Mouse (Mus musculus): ENCODE results near the gene Gapvd1. TPM values are rescaled to one million over a fixed set of nuclear protein-coding genes. Genes with fewer than 3 reads are reported as not detected.
"Not testable (repeated sequence)": the region's sequence is repeated elsewhere in the genome, so short reads cannot be mapped to it uniquely, and the experiment has no call there.

Gene Gapvd1
- polyA plus RNA-seq, 1 experiment from 2014 or later, result 80.1 TPM

DNA sequence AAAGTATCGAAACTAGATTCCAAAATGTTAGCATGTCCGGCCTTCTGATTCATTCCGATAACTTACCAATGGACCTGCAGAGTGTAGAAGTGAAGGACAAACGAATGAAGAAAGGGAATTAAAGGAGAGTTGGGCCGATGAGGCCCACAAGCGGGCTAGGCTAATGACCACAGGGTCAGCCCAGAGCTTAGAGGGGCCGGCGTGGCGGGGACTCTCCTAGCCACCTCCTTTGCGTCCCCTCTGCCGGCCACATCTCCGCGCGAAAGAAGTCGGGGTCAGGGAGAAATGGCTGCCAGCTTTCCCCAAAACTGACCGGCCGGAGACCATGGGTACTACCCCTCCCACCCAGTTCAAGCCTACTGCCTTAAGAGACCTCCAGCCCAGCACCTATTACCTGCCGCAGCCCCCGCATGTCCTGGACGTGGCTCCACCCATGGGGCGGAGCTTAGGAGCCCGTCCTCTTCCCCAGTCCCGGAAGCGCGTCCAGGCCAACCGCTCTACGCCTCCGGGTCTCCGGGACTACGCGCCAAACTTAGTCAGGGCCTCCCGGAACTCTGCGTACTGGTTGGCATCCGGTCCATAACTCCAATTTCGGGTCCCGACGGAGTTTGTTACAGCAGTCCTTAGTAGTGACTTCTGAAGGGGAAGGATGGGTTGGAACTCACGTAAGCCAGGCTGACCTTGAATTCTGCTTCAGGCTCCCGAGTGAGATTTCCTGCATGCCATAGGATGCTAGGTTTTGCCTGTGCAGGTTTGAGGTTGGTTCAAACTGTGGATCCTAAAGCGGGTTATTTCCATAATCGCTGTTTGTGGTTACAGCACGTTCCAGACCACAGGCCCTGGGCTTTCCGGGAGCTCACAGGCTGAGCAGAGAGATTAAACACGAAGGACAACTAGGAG is 44.6 kb upstream of the Gapvd1 start, which contains the start of gene Rabepk:
Rabepk (minus strand) TSS at position 556 of the 900 bp plus-strand sequence.
- peak; percentile 89 for DNase-seq (ENCODE audit: low spot score)
- Histone ChIP-seq H3K4me1 (replicated peaks; ENCODE audit: control insufficient read depth, insufficient read depth, low read length) (peaks cover 10% of the 10 kb centered on the region; the same call in 1 of the 2 replicates), H3K27ac (ENCODE audit: low read depth) (peak within 1 kb of the TSS; percentile 73), H3K36me3 (ENCODE audit: control insufficient read depth, insufficient read depth, low read length) (peaks cover 22% of the 10 kb centered on the region; the same call in 1 of the 2 replicates), H3K4me3 (ENCODE audit: low read depth, low read length) (peak within 1 kb of the TSS; percentile 69), H3K27me3 (replicated peaks; ENCODE audit: control insufficient read depth, insufficient read depth, low read length) (no peaks in the 10 kb centered on the region), H3K9ac (ENCODE audit: low read length) (peak within 1 kb of the TSS; percentile 68), H3K4me2 (ENCODE audit: low read length) (peak within 1 kb of the TSS; percentile 75), H3K9me3 (ENCODE audit: control insufficient read depth, low read length) (no peaks in the 10 kb centered on the region)
- peak; percentile 59 for ATAC-seq (replicated peaks; ENCODE audit: low FRiP score, low TSS enrichment, low read depth)
- WGBS, result 4% methylated on average over 44 of the region's 44 CpGs

DNA sequence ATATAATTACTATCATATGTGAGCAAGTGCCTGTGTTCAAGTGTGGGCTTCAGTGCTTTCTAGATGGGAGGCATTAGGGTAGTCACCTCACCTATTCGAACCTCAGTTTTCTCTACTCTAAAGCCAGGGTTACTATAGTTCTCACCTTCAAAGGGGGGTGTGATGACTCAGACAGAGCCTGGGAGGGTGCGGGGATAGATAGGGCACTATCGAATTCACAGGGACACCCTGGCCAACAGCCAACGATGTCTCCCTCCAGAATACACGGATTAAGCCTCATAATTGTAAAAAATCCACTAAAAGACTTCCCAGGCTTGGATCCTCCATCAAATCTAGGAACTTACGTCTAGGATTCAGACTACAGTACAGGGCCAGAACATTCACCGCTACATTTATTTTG is 40.4 kb upstream of the Gapvd1 start:
- Histone ChIP-seq H3K9me3 (ENCODE audit: control insufficient read depth, low read length) (no peaks in the 10 kb centered on the region), H3K9ac (ENCODE audit: low read length) (no peak overlapping the region), H3K36me3 (ENCODE audit: control insufficient read depth, insufficient read depth, low read length) (peaks cover 32% of the 10 kb centered on the region; the same call in 1 of the 2 replicates), H3K4me3 (ENCODE audit: low read depth, low read length) (no peak overlapping the region), H3K27ac (ENCODE audit: low read depth) (no peak overlapping the region), H3K4me1 (replicated peaks; ENCODE audit: control insufficient read depth, insufficient read depth, low read length) (peaks cover 4% of the 10 kb centered on the region; the same call in 1 of the 2 replicates), H3K4me2 (ENCODE audit: low read length) (no peak overlapping the region), H3K27me3 (replicated peaks; ENCODE audit: control insufficient read depth, insufficient read depth, low read length) (no peaks in the 10 kb centered on the region)
- ATAC-seq (replicated peaks; ENCODE audit: low FRiP score, low TSS enrichment, low read depth), result no peak
- DNase-seq (ENCODE audit: low spot score), result no peak
- WGBS, result 94% methylated on average over 7 of the region's 7 CpGs

DNA sequence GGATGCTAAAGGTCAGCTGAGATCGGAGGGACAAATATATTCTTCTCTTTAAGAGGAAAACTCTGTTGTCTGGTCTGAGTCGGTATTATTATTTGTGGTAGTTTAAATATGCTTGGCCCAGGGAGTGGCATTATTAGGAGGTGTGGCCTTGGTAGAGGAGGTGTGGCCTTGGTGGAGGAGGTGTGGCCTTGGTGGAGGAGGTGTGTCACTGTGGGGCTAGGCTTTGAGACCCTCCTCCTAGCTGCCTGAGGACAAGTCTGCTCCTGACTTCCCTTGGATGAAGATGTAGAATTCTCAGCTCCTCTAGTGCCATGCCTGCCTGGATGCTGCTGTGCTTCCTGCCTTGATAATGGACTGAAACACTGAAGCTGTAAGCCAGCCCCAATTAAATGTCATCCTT is 39.5 kb upstream of the Gapvd1 start:
- DNase-seq (ENCODE audit: low spot score) (no peak), ATAC-seq (replicated peaks; ENCODE audit: low FRiP score, low TSS enrichment, low read depth) (no peak)
- no peak overlapping the region for H3K9ac ChIP-seq (ENCODE audit: low read length)
- no peak overlapping the region for H3K4me2 ChIP-seq (ENCODE audit: low read length)
- no peak overlapping the region for H3K27ac ChIP-seq (ENCODE audit: low read depth)
- H3K27me3 ChIP-seq (replicated peaks; ENCODE audit: control insufficient read depth, insufficient read depth, low read length), result no peaks in the 10 kb centered on the region
- H3K4me3 ChIP-seq (ENCODE audit: low read depth, low read length), result no peak overlapping the region
- H3K36me3 ChIP-seq (ENCODE audit: control insufficient read depth, insufficient read depth, low read length), result peaks cover 40% of the 10 kb centered on the region; the same call in 1 of the 2 replicates
- H3K9me3 ChIP-seq (ENCODE audit: control insufficient read depth, low read length), result no peaks in the 10 kb centered on the region
- 90% methylated on average over 2 of the region's 2 CpGs for WGBS
- H3K4me1 ChIP-seq (replicated peaks; ENCODE audit: control insufficient read depth, insufficient read depth, low read length), result peaks cover 4% of the 10 kb centered on the region; the same call in 1 of the 2 replicates

DNA sequence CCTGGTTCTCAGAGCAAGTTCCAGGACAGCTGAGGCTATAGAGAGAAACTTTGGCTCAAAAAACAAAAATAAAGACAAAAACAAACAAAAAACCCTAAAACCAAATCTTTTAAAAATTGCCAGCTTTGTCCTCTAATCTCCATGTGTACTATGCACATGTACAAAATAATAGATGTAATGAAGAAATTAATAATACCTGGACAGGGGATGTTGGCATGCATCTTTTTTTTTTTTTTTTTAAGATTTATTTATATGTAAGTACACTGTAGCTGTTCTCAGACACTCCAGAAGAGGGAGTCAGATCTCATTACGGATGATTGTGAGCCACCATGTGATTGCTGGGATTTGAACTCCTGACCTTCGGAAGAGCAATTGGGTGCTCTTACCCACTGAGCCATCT is 37.5 kb upstream of the Gapvd1 start:
- H3K27me3 ChIP-seq (replicated peaks; ENCODE audit: control insufficient read depth, insufficient read depth, low read length); H3K4me1 ChIP-seq (replicated peaks; ENCODE audit: control insufficient read depth, insufficient read depth, low read length); H3K9ac ChIP-seq (ENCODE audit: low read length); H3K4me2 ChIP-seq (ENCODE audit: low read length); H3K4me3 ChIP-seq (ENCODE audit: low read depth, low read length); DNase-seq (ENCODE audit: low spot score); H3K9me3 ChIP-seq (ENCODE audit: control insufficient read depth, low read length); H3K27ac ChIP-seq (ENCODE audit: low read depth); ATAC-seq (replicated peaks; ENCODE audit: low FRiP score, low TSS enrichment, low read depth): not testable (repeated sequence)
- peaks cover 40% of the 10 kb centered on the region; the same call in 1 of the 2 replicates for H3K36me3 ChIP-seq (ENCODE audit: control insufficient read depth, insufficient read depth, low read length)
- WGBS, result 97% methylated on average over 2 of the region's 2 CpGs

DNA sequence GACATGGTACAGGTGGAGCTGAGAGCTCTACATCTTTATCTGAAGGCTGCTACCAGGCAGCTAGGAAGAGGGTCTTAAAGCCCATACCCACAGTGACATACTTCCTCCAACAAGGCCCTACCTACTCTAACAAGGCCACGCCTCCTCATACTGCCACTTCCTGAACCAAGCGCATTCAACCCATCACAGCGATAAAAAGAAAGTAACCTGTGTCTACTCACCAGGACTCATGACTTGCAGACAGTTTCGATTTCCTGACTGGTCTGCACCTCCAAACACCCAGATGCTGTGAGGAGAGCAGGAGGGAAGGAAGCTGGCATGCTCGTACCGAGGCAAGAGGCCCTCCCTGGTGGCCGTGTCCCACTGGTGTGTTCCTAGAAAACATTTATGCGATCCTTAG is 35.2 kb upstream of the Gapvd1 start:
- DNase-seq (ENCODE audit: low spot score) (no peak), ATAC-seq (replicated peaks; ENCODE audit: low FRiP score, low TSS enrichment, low read depth) (no peak)
- H3K4me1 ChIP-seq (replicated peaks; ENCODE audit: control insufficient read depth, insufficient read depth, low read length), result no peaks in the 10 kb centered on the region
- no peak overlapping the region for H3K9ac ChIP-seq (ENCODE audit: low read length)
- no peak overlapping the region for H3K27ac ChIP-seq (ENCODE audit: low read depth)
- WGBS, result 93% methylated on average over 8 of the region's 8 CpGs
- no peaks in the 10 kb centered on the region for H3K9me3 ChIP-seq (ENCODE audit: control insufficient read depth, low read length)
- no peak overlapping the region for H3K4me3 ChIP-seq (ENCODE audit: low read depth, low read length)
- H3K4me2 ChIP-seq (ENCODE audit: low read length), result no peak overlapping the region
- no peaks in the 10 kb centered on the region for H3K27me3 ChIP-seq (replicated peaks; ENCODE audit: control insufficient read depth, insufficient read depth, low read length)
- peaks cover 39% of the 10 kb centered on the region for H3K36me3 ChIP-seq (ENCODE audit: control insufficient read depth, insufficient read depth, low read length)

DNA sequence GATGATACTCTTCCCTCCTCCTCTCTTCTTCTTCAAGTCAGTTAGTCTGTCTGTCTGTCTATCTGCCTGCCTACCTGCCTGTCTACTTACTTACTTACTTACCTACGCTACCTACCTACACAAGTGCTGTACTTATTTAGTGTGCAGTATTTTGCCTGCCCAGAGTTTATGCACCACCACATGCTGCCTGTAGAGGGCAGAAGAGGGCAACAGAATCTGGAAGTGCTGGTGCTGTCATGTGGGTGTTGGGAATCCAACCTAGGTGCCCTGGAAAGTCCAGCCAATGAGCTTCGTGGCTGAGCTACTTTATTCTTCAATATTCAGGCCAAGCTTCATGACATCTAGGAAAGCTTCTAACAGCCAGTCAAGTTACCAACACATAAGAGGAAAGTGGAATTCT is 29.1 kb upstream of the Gapvd1 start:
- Histone ChIP-seq H3K4me2 (ENCODE audit: low read length) (no peak overlapping the region), H3K4me3 (ENCODE audit: low read depth, low read length) (no peak overlapping the region), H3K27ac (ENCODE audit: low read depth) (no peak overlapping the region), H3K4me1 (replicated peaks; ENCODE audit: control insufficient read depth, insufficient read depth, low read length) (no peaks in the 10 kb centered on the region), H3K27me3 (replicated peaks; ENCODE audit: control insufficient read depth, insufficient read depth, low read length) (no peaks in the 10 kb centered on the region), H3K36me3 (ENCODE audit: control insufficient read depth, insufficient read depth, low read length) (peaks cover 59% of the 10 kb centered on the region), H3K9ac (ENCODE audit: low read length) (no peak overlapping the region), H3K9me3 (ENCODE audit: control insufficient read depth, low read length) (no peaks in the 10 kb centered on the region)
- ATAC-seq (replicated peaks; ENCODE audit: low FRiP score, low TSS enrichment, low read depth), result no peak
- DNase-seq (ENCODE audit: low spot score), result peak; percentile 70
- 77% methylated on average over 2 of the region's 2 CpGs for WGBS

DNA sequence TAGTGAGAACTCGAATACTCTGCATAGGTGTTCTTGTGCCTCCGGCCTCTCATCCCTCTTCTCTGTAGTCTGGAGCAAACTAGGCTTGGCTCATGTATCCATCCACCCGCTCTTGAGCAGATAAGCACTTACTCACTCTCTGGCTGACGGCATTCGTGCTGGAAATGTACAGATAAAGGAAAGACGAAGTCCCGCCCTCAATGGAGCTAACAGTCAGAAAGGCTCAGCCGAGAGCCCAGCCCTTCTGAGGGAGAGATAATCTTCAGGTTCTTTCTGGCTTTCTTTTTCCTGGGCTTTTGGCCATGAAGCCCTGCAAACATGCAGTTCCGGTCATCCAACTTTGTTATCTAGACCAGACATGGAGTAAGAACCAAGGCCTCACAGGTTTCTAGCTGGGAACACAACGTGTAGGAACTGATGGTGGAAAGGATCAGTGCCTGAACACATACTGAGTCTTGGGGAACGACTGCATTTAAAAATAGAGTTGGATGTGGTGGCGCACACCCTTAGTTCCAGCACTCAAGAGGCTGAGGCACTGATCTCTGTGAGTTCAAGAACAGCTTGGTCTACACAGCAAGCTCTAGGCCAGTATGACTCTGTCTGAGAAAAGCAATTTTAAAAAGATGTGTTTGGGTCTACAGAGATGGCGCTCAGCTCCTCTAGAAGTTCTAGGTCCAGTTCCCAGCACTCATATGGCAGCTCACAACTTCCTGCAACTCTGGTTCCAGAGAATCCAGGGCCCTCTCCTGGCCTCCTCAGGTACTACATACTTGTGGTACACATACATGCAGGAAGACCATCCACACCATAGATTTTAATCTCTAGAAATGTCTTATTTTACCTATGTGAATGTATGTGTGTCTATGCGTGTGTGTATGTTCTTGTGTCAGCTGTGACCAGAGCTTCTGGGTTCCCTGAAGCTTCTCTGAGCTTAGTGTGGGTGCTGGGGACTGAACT is 28.3 kb upstream of the Gapvd1 start:
- no peaks in the 10 kb centered on the region for H3K27me3 ChIP-seq (replicated peaks; ENCODE audit: control insufficient read depth, insufficient read depth, low read length)
- no peak overlapping the region for H3K4me3 ChIP-seq (ENCODE audit: low read depth, low read length)
- H3K4me2 ChIP-seq (ENCODE audit: low read length), result no peak overlapping the region
- no peaks in the 10 kb centered on the region for H3K9me3 ChIP-seq (ENCODE audit: control insufficient read depth, low read length)
- DNase-seq (ENCODE audit: low spot score), result no peak
- no peak overlapping the region for H3K27ac ChIP-seq (ENCODE audit: low read depth)
- H3K9ac ChIP-seq (ENCODE audit: low read length), result no peak overlapping the region
- no peak for ATAC-seq (replicated peaks; ENCODE audit: low FRiP score, low TSS enrichment, low read depth)
- 85% methylated on average over 14 of the region's 14 CpGs for WGBS
- peaks cover 66% of the 10 kb centered on the region for H3K36me3 ChIP-seq (ENCODE audit: control insufficient read depth, insufficient read depth, low read length)
- no peaks in the 10 kb centered on the region for H3K4me1 ChIP-seq (replicated peaks; ENCODE audit: control insufficient read depth, insufficient read depth, low read length)

DNA sequence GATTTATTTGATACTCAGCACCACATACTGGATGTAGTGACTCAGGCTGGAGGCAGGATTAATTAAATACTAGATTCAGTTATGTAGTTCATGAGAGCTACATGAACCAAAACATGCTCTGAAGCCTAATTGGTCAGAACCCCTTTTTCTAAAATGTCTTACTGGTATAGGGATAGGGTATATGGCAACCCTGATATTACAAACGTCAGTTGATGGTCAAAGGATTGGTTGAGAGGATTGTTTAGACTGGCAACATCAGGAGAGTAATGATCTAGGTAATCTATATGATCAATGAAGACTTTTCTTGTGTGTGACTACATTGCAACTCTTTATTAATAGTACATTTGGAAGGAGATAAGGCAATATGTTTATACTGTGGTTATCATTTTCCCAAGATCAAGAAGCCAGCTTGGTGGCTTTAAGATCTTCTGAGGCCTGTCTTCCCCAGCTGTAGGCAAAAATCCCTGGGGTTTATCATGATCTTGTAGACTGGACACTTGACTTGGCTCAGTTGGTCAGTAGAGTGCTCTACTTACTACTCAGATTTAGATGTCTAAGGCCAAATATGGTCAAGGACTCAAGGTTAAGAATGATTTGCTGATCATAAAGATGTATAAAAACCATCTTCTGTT is 22.3 kb upstream of the Gapvd1 start:
- 65% methylated on average over 1 of the region's 1 CpGs for WGBS
- DNase-seq (ENCODE audit: low spot score) (no peak), ATAC-seq (replicated peaks; ENCODE audit: low FRiP score, low TSS enrichment, low read depth) (no peak)
- Histone ChIP-seq H3K36me3 (ENCODE audit: control insufficient read depth, insufficient read depth, low read length) (peaks cover 86% of the 10 kb centered on the region), H3K4me2 (ENCODE audit: low read length) (peak overlapping the region; percentile 72), H3K4me3 (ENCODE audit: low read depth, low read length) (no peak overlapping the region), H3K4me1 (replicated peaks; ENCODE audit: control insufficient read depth, insufficient read depth, low read length) (peaks cover 39% of the 10 kb centered on the region), H3K27ac (ENCODE audit: low read depth) (no peak overlapping the region), H3K9ac (ENCODE audit: low read length) (no peak overlapping the region), H3K9me3 (ENCODE audit: control insufficient read depth, low read length) (no peaks in the 10 kb centered on the region), H3K27me3 (replicated peaks; ENCODE audit: control insufficient read depth, insufficient read depth, low read length) (no peaks in the 10 kb centered on the region)

Measured in intestine, embryonic 14.5 days (tissue).